Mouse (Mus musculus) mesoderm, embryonic 11.5 days (tissue): ENCODE measurements around the gene Evc.

Source experiments
- DNase-seq: peaks from one replicate; pipeline ENCODE4 v3.0.0-alpha.2; 2012; ENCODE audit warnings: low read depth, low spot score

The Evc gene

DNA sequence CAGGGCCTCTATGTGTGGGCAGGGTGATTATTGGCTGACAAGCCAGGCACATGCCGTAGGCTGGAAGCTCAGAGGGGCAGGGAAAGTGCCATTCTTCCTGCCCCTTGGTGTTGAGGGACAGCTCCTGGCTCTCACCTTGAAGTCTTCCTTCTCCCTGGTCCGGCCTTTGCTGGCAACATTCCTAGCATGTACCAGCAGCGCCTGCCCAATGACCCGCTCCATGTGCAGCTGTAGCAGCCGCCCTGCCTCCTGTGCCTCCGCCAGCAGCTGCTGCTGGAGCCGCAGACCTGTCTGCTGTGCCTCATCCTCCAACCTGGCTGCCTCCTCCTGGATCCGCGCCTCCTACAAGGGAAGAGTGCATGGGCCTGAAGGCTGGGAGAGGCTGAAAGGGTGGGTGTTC is 26.7 kb downstream of the Evc start:
- DNase-seq = no peak

DNA sequence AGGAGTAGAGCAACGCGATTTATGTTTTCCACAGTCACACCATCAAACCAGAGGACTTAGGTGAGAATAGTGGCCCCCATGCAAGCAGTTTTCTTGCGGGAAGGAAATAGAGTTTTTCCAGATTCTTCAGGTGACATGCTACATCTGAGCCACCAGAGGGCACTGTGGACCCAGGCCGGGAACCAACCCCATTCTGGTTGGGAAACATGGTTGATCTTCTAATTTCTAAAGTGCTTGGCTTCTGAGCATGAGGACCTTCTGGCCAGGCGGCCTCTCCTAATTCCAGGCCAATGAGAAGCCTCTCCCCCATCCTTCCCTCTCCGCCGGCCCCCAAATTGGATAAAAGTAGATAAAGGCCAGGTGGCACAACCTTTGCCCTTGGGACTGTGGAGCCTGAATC is 38.3 kb downstream of the Evc start:
- peak; percentile 52 for DNase-seq

DNA sequence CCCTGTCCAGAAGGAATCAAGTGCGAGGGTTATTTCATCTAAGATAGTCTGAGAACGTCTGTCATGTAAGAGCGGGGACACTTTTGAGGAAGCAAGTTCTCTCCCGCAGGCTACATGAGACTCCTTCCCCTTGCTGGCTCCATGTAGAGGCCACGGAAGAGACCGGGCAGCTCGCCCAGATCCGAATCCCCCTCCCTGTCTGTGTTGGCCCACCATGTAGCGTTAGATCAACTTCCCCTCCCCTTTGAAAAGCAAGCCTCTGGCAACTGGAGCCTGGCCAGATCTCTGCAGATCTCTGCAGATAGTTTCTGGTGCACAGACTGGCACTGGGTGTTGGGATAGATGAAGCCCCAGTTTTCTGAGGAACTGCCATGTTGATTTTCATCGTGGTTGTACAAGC is 40.0 kb downstream of the Evc start:
- no peak for DNase-seq

DNA sequence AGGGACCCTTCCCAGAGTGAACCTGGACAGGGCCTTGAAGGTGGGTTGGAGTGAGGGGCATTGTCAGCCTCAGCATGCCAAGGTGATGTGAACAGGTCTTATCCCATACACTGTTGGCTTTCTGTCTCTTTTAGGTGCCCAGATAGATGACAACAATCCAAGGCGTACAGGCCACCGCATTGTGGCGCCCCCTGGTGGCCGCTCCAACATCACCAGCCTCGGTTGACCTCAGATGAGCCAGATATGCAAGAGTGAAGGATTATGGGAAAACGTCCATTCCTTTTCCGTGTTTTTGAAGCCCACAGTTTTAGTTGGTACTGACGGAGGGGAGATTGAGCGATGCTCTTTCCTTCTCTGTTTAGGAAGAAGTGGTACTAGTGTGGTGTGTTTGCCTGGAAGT is 45.7 kb downstream of the Evc start:
- DNase-seq = peak; percentile 21

DNA sequence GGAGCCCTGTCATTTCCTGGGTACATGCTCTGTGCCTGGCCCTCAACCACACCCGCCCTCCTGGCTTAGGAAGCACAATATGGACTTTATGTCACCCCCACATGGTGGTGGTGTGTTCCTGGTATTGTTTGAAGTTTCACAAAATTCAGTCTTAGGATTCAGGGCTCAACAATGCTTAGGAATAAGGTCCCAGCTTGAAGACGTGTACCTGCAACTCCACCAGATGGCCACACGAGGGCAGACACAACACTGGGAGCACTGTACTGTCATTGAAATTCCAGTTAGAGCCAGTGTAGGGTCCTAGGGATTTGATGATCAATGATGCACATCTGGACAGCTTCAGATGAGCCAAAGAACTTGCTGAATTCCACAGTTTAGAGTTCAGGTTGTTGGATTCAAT is 47.5 kb downstream of the Evc start:
- peak; percentile 67 for DNase-seq

DNA sequence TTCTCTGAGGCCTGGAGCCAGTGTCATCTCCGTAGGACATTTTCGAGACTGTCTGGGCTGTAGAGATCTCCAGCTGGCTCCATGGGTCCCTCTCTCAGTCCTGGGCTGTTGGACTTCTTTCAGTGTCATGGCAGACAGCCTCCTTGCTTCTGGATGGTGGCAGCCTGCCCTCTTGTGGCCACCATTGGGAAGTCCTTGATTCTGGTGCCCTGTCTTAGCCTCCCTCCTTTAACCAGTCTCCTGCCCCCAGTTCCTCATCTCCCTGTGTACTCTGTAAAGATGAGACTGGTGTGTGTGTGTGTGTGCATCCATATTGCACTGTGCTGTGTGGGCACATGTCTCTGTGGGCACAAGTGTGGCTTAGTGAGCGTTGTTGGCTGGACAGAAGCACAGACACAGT is 48.3 kb downstream of the Evc start:
- DNase-seq = peak; percentile 62

DNA sequence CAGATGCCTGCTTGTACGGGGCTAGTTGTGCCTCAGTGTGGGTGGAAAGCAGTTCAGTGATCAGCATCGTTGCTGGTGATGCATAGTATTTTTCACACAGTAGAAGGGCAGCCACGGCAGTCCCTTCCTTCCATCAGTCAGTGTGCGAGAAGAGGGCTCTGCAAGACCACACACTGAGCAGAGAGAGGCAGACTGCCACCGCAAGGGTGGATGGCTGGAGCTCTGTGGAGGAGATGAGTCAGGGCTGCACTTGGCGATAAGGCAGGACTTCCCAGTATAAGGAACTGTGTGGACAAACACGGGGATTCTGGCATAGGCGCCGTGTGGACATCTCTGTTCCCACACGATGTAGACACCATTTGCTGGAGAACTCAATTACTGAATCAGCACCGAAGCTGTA is 55.7 kb downstream of the Evc start:
- no peak for DNase-seq

DNA sequence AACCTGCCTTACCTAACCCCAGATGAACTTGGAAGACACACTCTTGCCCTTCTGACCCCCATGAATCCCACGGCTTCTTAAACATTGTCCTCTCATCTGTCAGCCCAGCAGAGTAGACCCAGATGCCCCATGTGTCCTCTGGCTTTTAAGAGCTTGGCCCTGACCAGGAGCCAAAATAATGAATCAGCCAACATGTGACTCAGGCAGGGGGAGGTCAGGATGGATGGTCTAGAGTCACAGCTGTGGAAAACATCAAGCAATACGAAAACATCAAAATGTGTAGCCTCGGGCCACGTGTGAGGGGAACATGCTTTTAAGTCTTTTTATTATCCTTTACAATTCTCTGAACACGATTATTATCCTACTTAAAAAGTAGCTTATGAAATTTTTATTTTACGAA is 72.9 kb downstream of the Evc start:
- peak; percentile 44 for DNase-seq

DNA sequence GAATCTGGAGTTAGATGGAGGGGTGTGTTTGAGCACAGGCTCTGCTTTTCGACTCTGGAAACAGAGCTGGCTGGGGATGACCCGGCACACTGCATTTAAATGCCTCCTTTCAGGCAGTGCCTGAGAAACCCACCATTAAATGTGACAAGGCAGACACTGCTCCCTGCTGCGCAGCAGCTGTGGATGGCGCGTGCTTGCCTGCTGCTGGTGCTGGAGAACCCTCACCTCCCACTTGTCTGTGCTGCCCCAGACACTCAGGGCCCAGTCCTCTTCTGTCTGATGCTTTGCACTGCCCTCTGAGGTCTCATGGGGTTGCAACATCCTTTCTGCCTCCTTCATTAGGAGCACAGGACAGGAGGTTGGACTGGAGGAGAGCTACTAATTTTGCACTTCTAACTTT is 75.0 kb downstream of the Evc start:
- no peak for DNase-seq

DNA sequence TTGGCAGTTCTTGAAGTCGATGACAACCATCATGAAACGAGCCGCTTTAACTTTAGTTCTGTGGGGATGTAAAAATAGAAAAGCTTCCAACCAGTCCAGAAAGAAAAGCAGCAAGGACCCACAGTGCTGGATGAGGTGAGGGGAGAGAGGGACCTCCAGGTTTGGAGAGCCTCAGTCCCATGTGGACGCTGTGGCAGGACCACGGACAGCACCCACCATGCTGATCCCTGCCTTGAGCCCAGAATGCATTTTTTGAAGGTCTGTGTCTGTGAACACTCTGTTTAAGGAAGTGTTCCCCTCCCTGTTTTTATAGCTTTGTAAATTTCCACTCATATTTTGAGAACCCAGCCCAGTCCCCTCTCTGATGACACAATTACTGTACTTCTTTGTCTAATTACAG is 79.5 kb downstream of the Evc start:
- DNase-seq = peak; percentile 57

DNA sequence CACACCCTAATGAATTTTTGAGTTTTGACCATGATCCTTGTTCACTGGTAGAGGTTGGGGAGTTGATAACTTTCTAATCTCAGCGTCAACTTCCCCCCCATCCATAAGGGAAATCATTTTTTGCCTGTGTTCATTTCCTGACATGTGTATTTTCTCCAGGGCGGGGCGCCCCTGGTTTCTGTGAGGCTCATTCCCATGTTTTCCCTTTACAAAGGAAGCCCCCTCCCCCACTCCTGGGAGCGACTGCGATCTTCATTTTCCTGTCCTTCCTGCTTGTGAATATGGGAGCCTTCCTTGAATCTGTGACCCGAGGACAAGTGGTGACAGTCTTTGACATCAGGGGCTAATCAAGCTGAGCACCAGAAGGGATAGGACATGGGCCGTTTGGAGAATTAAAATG is 79.9 kb downstream of the Evc start:
- no peak for DNase-seq

DNA sequence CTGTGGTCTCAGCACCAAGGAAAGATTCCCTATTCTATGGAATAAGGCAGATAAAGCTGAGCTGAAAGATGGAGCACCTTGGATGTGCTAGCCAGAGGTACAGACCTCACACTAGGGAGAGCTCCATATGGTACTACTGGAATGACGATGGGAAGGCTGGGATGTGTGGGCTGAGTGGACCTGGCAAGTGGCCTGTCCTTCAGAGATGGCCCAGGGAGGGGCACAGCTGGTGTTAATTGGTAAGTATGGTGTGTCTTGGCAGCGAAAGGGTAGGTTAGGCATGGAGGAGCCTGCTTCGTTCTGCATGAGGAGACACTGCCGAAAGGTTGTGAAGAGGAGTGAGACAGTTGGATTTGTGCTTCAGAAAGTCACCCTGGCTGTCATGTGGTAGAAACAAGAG is 82.2 kb downstream of the Evc start:
- no peak for DNase-seq

DNA sequence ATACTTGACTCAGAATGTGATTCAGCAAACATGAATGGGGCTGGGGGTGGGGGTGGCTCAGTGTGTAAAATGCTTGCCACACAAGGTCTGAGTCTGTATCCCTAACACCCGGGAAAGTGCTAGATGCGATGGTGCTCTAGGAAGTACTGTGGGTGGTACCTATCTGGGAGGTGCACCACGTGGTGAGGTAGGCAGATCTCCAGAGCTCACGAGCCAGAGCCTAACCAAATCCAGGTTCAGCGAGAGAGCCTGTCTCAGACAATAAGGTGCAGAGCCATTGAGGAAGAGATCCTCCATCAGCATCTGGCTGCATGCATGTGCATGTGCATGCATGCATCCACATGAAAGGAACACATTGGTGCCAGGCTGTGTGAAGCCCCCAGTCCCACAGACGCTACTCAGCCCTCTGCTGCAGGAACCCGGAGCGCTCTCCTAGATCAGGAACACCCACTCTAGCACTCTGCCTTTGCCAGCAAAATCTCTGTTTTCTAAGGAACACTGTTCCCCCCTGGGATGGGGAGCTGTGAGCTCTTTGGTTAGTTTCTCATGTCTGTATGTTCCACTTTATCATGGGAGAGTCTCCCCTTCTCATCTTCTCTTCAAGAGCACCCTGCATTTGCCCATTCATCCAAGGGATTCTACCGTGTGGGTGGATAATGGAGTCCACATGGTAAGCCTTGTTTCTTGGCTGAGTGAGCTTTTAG is 84.4 kb downstream of the Evc start:
- no peak for DNase-seq

DNA sequence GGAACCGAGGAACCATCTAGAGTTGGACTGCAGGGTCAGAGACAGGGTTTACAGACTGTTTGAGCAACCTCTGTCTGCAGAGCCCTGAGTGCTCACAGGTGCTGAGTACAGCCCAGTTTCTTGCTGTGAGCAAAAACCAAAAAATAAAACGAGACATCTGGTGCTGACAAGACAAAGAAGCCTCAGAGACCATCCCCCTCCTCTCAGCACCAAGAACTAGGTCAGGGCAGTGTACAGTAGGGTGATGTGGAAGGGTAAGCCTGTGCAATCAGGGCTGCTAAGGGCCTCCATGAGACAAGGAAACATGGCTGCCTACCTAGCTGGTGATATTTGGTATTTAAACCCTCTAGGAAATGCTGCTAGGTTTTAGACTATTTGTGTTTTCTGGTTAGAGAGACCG is 85.1 kb downstream of the Evc start:
- no peak for DNase-seq

DNA sequence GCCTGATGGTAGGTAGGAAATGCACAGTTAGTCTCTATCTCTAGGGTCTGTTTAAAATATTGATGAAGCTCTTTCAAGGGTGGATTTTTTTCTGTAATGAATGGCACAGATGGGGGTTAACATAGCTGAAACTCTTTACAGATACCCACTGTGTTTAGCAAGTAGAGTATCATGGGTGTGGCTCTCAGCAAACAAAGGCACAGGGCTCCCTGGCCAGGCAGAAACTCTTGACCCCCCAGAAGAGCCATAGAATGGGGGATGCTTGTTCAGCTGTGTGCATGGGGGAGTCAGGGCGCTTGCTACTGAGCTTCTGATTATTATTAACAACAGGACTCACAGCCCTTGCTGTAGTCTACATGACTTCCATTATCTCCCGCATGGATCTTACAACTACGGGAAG is 87.8 kb downstream of the Evc start:
- DNase-seq = no peak

DNA sequence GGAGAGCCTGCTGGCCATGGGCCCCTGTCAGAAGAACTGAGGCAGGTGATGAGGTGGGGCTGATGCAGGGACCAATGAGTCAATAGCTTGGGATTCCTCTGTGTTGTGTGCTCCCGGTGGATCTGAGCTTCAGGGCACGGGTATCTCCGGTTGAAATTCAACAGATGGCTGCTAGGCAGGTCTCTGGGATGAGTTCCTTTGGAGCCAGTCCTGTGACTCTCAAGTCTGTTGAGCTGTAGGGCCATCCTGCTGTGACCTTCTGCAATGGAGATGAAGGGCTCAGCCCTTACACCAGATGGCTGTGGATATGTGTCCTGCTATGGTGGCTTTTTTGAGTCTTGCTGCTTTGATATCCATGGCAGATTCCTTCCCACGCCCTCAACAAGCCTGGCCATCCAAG is 89.2 kb downstream of the Evc start:
- DNase-seq = no peak

DNA sequence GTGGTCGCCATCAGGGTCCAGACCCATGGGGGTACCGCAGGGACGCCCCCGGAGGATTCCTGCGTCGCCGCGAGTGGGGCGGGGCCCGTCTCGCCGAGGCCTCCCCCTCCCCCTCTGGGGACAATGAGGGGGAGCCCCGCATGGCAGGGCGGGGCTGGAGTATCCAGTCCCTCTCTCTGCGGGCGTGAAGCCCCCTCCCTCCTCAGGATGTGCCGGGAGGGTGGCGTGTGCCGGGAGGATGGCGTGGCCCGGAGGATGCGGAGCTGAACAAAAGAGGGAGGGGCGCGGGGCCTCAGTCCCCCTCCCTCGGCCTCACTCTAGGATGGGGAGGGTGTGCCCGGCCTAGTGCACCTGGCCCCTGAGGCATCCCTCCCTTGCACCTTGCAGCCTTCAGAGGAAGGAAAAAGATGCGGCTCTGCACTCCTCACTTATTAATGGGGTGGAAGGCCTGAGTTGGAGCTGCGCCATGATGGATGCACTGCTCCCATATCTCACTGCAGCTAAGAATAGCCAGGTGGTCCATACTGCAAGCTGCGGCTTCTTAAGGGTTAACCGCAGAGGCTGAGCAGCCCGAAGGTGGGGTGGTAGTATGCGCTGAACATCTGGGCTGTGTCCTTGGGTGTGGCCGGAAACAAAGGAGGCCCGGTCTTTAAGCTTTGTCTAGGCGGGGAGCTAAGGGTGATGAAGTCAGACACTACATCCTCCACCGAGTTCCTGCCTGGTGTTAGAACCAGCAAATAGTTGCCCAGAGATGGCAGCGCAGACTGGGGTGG is 90.4 kb downstream of the Evc start:
- peak; percentile 48 for DNase-seq

DNA sequence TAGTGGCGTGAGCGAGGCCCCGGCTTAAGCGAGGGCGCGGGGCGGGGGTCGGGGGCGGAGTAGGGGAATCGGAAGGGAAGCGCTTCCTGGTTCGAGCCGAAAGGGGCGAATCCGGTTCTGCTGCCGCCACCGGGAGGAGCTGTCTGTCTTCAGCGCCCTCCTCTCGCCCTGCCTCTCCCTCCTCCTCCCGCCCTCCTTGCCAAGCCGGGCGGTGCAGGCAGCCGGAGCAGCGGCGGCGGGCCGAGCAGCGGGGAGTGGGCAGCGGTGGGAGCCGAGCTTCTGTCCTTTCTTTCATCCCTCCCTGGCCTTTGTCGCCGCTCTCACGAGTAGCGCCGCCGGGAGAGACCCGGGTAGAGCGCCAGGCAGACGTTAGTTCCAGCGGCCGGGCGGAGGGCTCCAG is 91.0 kb downstream of the Evc start:
- DNase-seq = peak; percentile 72

DNA sequence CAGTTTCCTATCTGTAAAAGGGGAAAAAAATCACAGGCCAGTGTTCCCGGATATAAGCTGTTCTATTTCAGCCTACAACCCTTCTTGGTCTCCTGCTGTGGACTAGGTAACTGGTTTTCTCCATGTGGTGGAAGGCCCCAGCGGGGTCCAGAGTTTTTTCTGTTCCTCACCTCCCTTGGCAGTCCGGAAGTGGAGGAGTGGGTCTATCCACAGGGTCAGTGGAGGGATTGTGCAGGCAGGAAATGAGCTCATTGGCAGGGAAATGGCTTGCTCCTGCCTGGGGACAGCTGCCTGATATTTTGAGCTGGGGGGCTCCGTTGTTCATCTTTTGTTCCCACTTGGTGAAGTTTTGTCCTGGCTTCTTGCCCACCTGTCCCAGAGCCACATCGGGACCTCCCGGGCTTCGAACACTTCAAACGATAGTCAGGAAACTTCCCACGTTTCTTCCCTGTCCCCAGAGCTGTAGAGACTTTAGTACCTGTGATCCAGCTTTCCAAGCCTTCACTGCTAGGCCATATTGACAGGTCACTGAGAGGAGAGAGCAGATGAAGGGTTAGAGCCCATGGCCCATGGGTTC is 91.9 kb downstream of the Evc start:
- no peak for DNase-seq

DNA sequence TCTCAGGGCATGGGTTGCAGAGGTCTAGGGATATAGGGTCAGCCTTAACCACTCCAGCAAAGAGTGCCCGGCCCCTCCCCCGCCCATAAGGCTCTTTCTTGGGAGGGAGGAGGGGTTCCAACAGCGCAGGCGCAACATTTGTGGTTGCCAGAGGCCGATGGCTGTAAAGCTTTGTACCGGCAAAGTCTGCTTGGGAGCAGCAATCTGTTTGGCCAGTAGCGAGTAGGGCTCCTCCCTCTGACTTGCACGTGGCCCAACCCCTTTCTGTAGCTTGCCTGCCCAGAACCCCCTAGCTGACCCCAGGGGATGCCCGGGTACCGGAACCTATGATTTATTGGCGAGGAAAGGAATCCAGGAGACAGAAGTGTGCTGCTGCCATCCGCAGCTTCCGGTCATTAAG is 92.5 kb downstream of the Evc start:
- DNase-seq = peak; percentile 80

DNA sequence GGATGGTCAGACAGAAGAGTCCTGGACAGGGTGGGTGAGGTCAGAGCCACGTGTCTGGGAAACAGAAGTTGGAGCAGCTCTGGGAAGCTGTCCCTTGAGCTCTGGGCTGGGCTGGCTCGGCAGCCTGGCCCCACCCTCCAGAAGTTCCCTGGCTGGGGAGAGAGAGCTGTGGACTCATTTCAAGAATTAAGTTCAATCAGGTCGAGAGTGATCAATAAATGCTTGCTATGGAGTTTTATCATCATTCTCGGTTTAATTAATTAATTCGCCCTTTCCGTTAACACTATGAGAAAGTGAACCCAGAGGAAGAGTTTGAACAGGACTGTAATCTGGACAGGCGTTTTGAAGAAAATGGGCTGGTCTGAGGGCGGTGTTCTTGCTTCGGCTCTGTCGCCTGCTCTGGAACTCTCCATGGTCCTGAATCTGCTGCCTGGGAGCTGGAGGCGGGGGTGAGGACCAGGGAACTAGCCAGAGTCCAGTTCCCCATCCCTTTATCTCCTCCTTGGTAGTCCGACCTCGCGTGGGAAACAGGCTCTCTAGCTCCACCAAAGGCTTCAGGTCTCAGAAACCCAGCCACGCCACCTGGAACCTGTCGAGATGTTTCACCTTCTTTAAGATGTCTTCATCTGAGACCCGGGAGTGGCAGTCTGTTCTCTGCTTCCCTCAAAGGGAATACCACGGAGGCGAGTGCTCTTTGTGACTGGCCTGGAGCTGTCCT is 93.4 kb downstream of the Evc start:
- peak; percentile 89 for DNase-seq

DNA sequence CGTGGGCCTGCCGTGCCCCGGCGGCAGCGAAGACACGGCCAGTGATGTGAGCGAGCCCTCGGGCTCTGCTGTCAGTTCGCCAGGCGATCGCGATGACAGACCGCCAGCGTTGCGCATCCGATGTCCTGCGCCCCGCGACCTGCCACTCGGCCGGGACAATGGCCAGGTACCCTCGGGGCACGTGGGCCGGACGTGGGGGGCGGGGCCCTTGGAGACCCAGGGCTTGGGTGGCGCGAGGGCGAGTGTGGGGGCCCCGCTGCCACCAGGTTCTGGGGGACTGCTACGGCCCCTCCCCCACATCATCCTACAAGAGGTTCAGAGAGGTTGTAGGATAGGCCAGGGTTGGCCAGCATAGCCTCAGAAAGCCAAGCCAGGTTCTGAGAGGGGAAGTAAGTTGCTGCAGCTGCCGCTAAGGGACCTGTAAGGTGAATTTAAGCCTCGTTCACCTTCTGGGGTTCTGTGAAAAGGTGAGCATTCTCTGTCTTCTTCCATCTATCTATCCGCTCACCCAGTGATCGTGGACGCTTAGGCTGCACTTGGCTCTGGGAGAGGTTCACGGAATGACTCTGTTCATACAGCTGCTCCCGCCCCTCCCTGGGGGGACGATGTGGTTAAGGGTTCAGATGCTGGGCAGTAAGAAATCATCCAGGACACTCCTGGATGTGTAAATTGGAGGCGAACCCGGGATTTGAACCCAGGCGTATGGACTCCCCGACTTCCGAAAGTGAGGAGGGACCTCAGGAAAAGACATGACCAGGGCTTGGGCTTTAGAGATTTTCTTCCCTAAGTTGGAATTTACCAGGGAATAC is 94.1 kb downstream of the Evc start:
- no peak for DNase-seq
